Comparison of ENCODE assay signal across 11 mouse cellular contexts in genomic region chr7:139266886-139267870, GRCm38 (mm10). TPM values are rescaled to one million over a fixed set of nuclear protein-coding genes. Genes with fewer than 3 reads are reported as not detected.
A peak's percentile ranks its signal among the peaks of the same experiment; 100 is the strongest.
DNase-seq lines count a peak whose midpoint lies in the region; ATAC-seq and TF ChIP-seq lines count a peak whose summit lies in the region.
"Had no signal": no experiment of that assay in that cellular context is flagged by ENCODE, and none has a peak within 500 bp of the region (broad histone marks: within the 10 kb centered on the region; RNA-seq: fewer than 3 reads in every experiment).

No protein-coding gene starts in this region.

- H3K4me2 ChIP-seq in forebrain, embryonic 12.5 days = no peak overlapping the region
- H3K4me2 ChIP-seq in forebrain, embryonic 11.5 days (ENCODE audit: low read depth, low read length, severe bottlenecking) = no peak overlapping the region
- H3K4me2 ChIP-seq in neural tube, embryonic 15.5 days = no peak overlapping the region
- no peak overlapping the region for H3K4me2 ChIP-seq in intestine, postnatal 0 days (replicated peaks; ENCODE audit: low read depth)
- H3K4me2 ChIP-seq in hindbrain, embryonic 16.5 days (ENCODE audit: low read length) = no peak overlapping the region

- DNase-seq in forebrain, embryonic 11.5 days (ENCODE audit: low spot score) = no peak
- DNase-seq in neural tube, embryonic 10.5 days (ENCODE audit: extremely low spot score, low spot score) = no peak
- no peak for DNase-seq in spleen, postnatal 10 days (ENCODE audit: low spot score in 2 of 2)
- no peak for DNase-seq in left cerebral cortex, adult 18-20 months (ENCODE audit: low spot score in 2 of 2)
- DNase-seq: gastrocnemius, postnatal 25 days; midbrain, embryonic 14.5 days had no signal

- no peak for TF ChIP-seq CTCF in intestine, postnatal 0 days (IDR thresholded peaks at IDR 0.05; ENCODE audit: low read depth)

- H3K27me3 ChIP-seq in forebrain, embryonic 12.5 days = no peaks in the 10 kb centered on the region
- H3K27me3 ChIP-seq in forebrain, embryonic 11.5 days (ENCODE audit: control insufficient read depth, insufficient read depth, low read length) = no peaks in the 10 kb centered on the region
- H3K27me3 ChIP-seq in neural tube, embryonic 15.5 days (replicated peaks) = no peaks in the 10 kb centered on the region
- no peaks in the 10 kb centered on the region for H3K27me3 ChIP-seq in intestine, postnatal 0 days (replicated peaks; ENCODE audit: control insufficient read depth, insufficient read depth, low read length)
- no peaks in the 10 kb centered on the region for H3K27me3 ChIP-seq in hindbrain, embryonic 16.5 days (replicated peaks; ENCODE audit: control insufficient read depth, insufficient read depth, low read length)

- no peaks in the 10 kb centered on the region for H3K36me3 ChIP-seq in forebrain, embryonic 12.5 days (replicated peaks)
- H3K36me3 ChIP-seq in forebrain, embryonic 11.5 days (ENCODE audit: control insufficient read depth, insufficient read depth, low read length) = no peaks in the 10 kb centered on the region
- 0 out of 2 replicates have a peak, but pooled peaks cover 13% of the 10 kb centered on the region for H3K36me3 ChIP-seq in neural tube, embryonic 15.5 days
- peaks cover 29% of the 10 kb centered on the region; the same call in 1 of the 2 replicates for H3K36me3 ChIP-seq in intestine, postnatal 0 days (ENCODE audit: control insufficient read depth, insufficient read depth)
- H3K36me3 ChIP-seq in hindbrain, embryonic 16.5 days (ENCODE audit: control insufficient read depth, insufficient read depth, low read length) = no peaks in the 10 kb centered on the region

- no peaks in the 10 kb centered on the region for H3K4me1 ChIP-seq in forebrain, embryonic 12.5 days
- no peaks in the 10 kb centered on the region for H3K4me1 ChIP-seq in forebrain, embryonic 11.5 days (replicated peaks; ENCODE audit: control insufficient read depth, insufficient read depth, low read length)
- H3K4me1 ChIP-seq in neural tube, embryonic 15.5 days = peaks cover 7% of the 10 kb centered on the region; the same call in 1 of the 2 replicates
- H3K4me1 ChIP-seq in intestine, postnatal 0 days (replicated peaks; ENCODE audit: control insufficient read depth, insufficient read depth, low read length) = peaks cover under 1% of the 10 kb centered on the region
- H3K4me1 ChIP-seq in hindbrain, embryonic 16.5 days (ENCODE audit: control insufficient read depth, insufficient read depth, low read depth, low read length) = no peaks in the 10 kb centered on the region

- ATAC-seq in forebrain, embryonic 12.5 days (ENCODE audit: low FRiP score) = no peak
- ATAC-seq in forebrain, embryonic 11.5 days (replicated peaks; ENCODE audit: low FRiP score) = no peak
- ATAC-seq in neural tube, embryonic 15.5 days (ENCODE audit: low FRiP score) = no peak
- peak; percentile 48; the same call in 1 of the 2 replicates for ATAC-seq in intestine, postnatal 0 days
- no peak for ATAC-seq in hindbrain, embryonic 16.5 days
- ATAC-seq: CD4-positive, CD25-positive, alpha-beta regulatory T cell, adult 4 months had no signal

- H3K27ac ChIP-seq in forebrain, embryonic 12.5 days = 0 out of 2 replicates have a peak overlapping the region, but pooled peaks have one; percentile 20
- no peak overlapping the region for H3K27ac ChIP-seq in forebrain, embryonic 11.5 days (ENCODE audit: low read depth, low read length)
- H3K27ac ChIP-seq in neural tube, embryonic 15.5 days (replicated peaks) = 0 out of 2 replicates have a peak overlapping the region, but pooled peaks have one; percentile 14
- no peak overlapping the region for H3K27ac ChIP-seq in intestine, postnatal 0 days (ENCODE audit: low read depth, low read length)
- H3K27ac ChIP-seq in hindbrain, embryonic 16.5 days (ENCODE audit: low read depth, low read length) = no peak overlapping the region

- H3K4me3 ChIP-seq in forebrain, embryonic 12.5 days (replicated peaks) = no peak overlapping the region
- no peak overlapping the region for H3K4me3 ChIP-seq in forebrain, embryonic 11.5 days (ENCODE audit: low read depth, low read length)
- no peak overlapping the region for H3K4me3 ChIP-seq in neural tube, embryonic 15.5 days (replicated peaks)
- no peak overlapping the region for H3K4me3 ChIP-seq in intestine, postnatal 0 days (ENCODE audit: low read depth, low read length)
- H3K4me3 ChIP-seq in hindbrain, embryonic 16.5 days (ENCODE audit: low read length) = no peak overlapping the region

- 72% methylated on average over 8 of the region's 8 CpGs for WGBS in forebrain, embryonic 12.5 days
- WGBS in forebrain, embryonic 11.5 days = 77% methylated on average over 8 of the region's 8 CpGs
- WGBS in neural tube, embryonic 15.5 days = 84% methylated on average over 8 of the region's 8 CpGs
- 67% methylated on average over 8 of the region's 8 CpGs for WGBS in intestine, postnatal 0 days
- WGBS in hindbrain, embryonic 16.5 days = 69% methylated on average over 8 of the region's 8 CpGs

- H3K9ac ChIP-seq in forebrain, embryonic 12.5 days = no peak overlapping the region
- H3K9ac ChIP-seq in forebrain, embryonic 11.5 days (ENCODE audit: low read length) = no peak overlapping the region
- no peak overlapping the region for H3K9ac ChIP-seq in neural tube, embryonic 15.5 days (replicated peaks)
- H3K9ac ChIP-seq in intestine, postnatal 0 days (ENCODE audit: low read depth, low read length) = no peak overlapping the region
- no peak overlapping the region for H3K9ac ChIP-seq in hindbrain, embryonic 16.5 days (ENCODE audit: low read depth, low read length)

- no peaks in the 10 kb centered on the region for H3K9me3 ChIP-seq in forebrain, embryonic 12.5 days
- no peaks in the 10 kb centered on the region for H3K9me3 ChIP-seq in forebrain, embryonic 11.5 days (ENCODE audit: control insufficient read depth, low read length)
- H3K9me3 ChIP-seq in neural tube, embryonic 15.5 days (replicated peaks) = no peaks in the 10 kb centered on the region
- no peaks in the 10 kb centered on the region for H3K9me3 ChIP-seq in intestine, postnatal 0 days (ENCODE audit: control insufficient read depth)
- H3K9me3 ChIP-seq in hindbrain, embryonic 16.5 days (ENCODE audit: control insufficient read depth, low read length) = no peaks in the 10 kb centered on the region

RNA-seq across cellular contexts. Expression of gene Pwwp2b, which starts 18.9 kb away (rescaled TPM):
- polyA plus RNA-seq in forebrain, embryonic 12.5 days (2016; fragmentation: Nextera tagmentation; extraction: Ambion mirVana) = 4.0 and 4.8 TPM in 2 replicates
- polyA plus RNA-seq in forebrain, embryonic 11.5 days (2014; fragmentation: Nextera tagmentation; extraction: Ambion mirVana) = 3.6 and 4.2 TPM in 2 replicates
- polyA plus RNA-seq in neural tube, embryonic 15.5 days (2015; fragmentation: Nextera tagmentation; extraction: Ambion mirVana) = 5.8 and 8.4 TPM in 2 replicates
- 12.9 and 16.6 TPM in 2 replicates for polyA plus RNA-seq in intestine, postnatal 0 days (2015; fragmentation: Nextera tagmentation; extraction: Ambion mirVana)
- total RNA-seq in left cerebral cortex, adult 18-20 months (2021) = 10 to 100 TPM; 14.1 to 15.1 TPM
- 5.6 and 6.4 TPM in 2 replicates for polyA plus RNA-seq in hindbrain, embryonic 16.5 days (2015; fragmentation: Nextera tagmentation; extraction: Ambion mirVana)

RNA-seq across cellular contexts. Expression of gene Stk32c, which starts 54.1 kb away (rescaled TPM):
- polyA plus RNA-seq in forebrain, embryonic 12.5 days (2016; fragmentation: Nextera tagmentation; extraction: Ambion mirVana) = 0.46 and 0.62 TPM in 2 replicates
- polyA plus RNA-seq in forebrain, embryonic 11.5 days (2014; fragmentation: Nextera tagmentation; extraction: Ambion mirVana) = 0.16 and 0.36 TPM in 2 replicates
- polyA plus RNA-seq in neural tube, embryonic 15.5 days (2015; fragmentation: Nextera tagmentation; extraction: Ambion mirVana) = 2.5 TPM in 2 replicates
- 0.07 and 0.10 TPM in 2 replicates for polyA plus RNA-seq in intestine, postnatal 0 days (2015; fragmentation: Nextera tagmentation; extraction: Ambion mirVana)
- 100 to 1,000 TPM; 179 to 185 TPM for total RNA-seq in left cerebral cortex, adult 18-20 months (2021)
- polyA plus RNA-seq in hindbrain, embryonic 16.5 days (2015; fragmentation: Nextera tagmentation; extraction: Ambion mirVana) = 2.9 and 3.0 TPM in 2 replicates

RNA-seq across cellular contexts. Expression of gene Lrrc27, which starts 54.4 kb away (rescaled TPM):
- polyA plus RNA-seq in forebrain, embryonic 12.5 days (2016; fragmentation: Nextera tagmentation; extraction: Ambion mirVana) = 5.1 and 6.0 TPM in 2 replicates
- polyA plus RNA-seq in forebrain, embryonic 11.5 days (2014; fragmentation: Nextera tagmentation; extraction: Ambion mirVana) = 6.3 and 6.7 TPM in 2 replicates
- 4.4 and 5.1 TPM in 2 replicates for polyA plus RNA-seq in neural tube, embryonic 15.5 days (2015; fragmentation: Nextera tagmentation; extraction: Ambion mirVana)
- polyA plus RNA-seq in intestine, postnatal 0 days (2015; fragmentation: Nextera tagmentation; extraction: Ambion mirVana) = 2.0 and 2.5 TPM in 2 replicates
- total RNA-seq in left cerebral cortex, adult 18-20 months (2021) = 10 to 100 TPM in 1 of 2 experiments, 1 to 10 TPM in 1; 6.6 to 10.6 TPM
- polyA plus RNA-seq in hindbrain, embryonic 16.5 days (2015; fragmentation: Nextera tagmentation; extraction: Ambion mirVana) = 3.8 and 6.8 TPM in 2 replicates

Comparison
In these comparisons a context has a peak if more than half of its experiments do, and no peak if none do; other contexts are left out.
1. H3K27ac ChIP-seq: peak in forebrain, embryonic 12.5 days (single experiment) and neural tube, embryonic 15.5 days (single experiment); none in forebrain, embryonic 11.5 days (single experiment), intestine, postnatal 0 days (single experiment) and hindbrain, embryonic 16.5 days (single experiment).